Mouse (Mus musculus) kidney, postnatal 10 days (tissue): ENCODE measurements at regions not wholly inside any gene's neighbourhood (a gene's known extent, or its start where the extent isn't known, plus 50 kb on each side); places are given as distances from the start of the nearest gene placed in this dataset.
A peak's percentile ranks its signal among the peaks of the same experiment; 100 is the strongest.

Experiments
- DNase-seq: peaks from one replicate; pipeline ENCODE4 v3.0.0; 2021; ENCODE audit warnings: mixed read lengths

GRCm38 (mm10) chr14:25141933-25142332 lies 317.1 kb upstream of the Zmiz1 start:
- peak; percentile 56 for DNase-seq

DNA sequence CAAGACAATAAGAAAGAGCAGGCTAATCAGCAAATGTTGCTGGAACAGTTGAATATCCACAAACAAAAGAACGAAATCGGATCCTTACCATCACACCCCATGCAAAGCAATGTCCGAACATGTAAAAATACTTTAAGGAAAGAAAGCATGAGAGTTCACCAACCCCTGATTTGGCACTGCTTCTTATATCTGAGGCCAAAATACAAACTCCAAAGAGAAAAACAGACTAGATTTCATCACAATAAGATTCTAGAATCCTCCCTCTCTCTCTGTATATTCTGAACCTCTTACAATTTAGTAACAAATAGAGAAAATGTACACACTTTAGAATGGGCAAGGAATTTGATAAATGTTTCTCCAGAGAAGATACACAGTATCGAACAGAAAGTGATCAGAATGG lies 315.9 kb upstream of the Zmiz1 start:
- no peak for DNase-seq

DNA sequence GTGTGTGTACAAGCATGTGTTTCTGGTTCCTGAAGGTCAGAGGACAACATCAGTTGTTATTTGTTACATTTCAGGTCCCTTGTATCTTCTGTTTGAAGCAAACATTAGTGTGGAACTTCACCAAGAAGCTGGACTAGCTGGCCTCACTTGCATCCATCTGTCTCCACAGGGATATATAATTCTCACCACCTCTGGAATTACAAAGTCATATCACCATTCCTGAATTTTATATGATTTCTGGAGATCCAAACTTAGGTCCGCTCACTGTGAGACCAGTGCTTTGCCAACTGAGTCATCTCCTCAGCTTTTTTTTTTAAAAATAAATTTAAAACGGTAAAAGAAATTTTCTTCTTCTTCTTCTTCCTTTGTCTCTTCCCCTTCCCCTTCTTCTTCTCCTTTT lies 311.3 kb upstream of the Zmiz1 start:
- DNase-seq, result no peak

DNA sequence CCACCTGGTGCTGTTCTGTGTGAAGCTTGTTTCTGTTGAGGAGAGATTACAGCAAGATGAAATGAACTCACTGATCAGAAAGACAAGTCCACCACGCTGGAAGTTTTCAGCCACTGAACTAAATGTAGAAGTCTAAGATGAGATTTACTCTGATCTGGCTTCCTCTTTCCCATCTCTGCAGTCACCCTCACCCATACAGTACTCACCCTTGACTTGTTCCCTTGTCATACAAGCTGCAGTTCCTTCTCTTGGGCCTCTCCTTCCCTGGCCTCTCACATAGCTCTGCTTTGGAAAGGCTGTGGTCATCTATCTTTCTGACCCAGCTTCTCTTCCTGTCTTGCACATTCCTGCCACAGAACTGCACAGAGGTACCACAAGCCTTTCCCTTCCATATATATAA lies 308.0 kb upstream of the Zmiz1 start:
- DNase-seq, result no peak

DNA sequence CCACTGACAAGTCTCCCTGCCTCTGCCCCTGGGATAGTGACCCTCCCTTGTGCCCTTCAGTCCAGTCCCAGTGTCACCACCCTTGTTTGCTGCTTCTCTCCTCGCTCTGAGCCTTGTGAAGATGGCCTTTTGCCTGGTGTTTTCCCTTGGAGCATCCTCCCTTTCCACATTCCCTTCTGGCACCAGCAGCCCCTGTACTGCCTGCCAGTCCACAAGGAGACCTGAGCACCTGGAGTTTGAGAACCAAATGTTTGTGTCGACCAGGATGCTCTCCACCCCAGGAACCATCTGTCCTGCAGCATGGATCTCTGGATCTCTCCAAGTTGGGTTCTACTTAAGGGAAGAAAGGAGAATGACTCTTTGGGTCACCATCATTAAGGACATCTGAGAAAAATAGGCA lies 307.5 kb upstream of the Zmiz1 start:
- no peak for DNase-seq

DNA sequence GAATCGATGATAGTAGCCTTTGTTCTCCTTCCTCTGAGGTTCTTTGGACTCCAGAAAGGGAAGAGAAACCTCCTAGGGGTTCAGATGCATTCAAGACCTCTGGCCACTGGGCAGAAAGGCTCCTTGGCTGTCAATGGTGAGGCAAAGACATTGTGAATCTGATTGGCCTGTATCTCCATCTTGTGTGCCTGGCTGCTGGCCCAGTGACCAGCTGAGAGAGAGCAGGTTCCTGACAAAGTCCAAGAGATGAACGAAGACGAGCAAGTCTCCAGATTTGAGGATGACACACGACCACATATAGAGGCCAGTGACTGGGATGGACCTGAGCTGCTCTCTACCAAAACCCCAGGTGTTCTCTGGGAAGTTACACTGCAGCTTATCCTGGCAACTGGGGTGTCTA lies 305.4 kb upstream of the Zmiz1 start:
- DNase-seq, result no peak

GRCm38 (mm10) chr14:25154180-25154579 lies 304.8 kb upstream of the Zmiz1 start:
- no peak for DNase-seq

GRCm38 (mm10) chr14:25155008-25155783 lies 303.8 kb upstream of the Zmiz1 start:
- no peak for DNase-seq

DNA sequence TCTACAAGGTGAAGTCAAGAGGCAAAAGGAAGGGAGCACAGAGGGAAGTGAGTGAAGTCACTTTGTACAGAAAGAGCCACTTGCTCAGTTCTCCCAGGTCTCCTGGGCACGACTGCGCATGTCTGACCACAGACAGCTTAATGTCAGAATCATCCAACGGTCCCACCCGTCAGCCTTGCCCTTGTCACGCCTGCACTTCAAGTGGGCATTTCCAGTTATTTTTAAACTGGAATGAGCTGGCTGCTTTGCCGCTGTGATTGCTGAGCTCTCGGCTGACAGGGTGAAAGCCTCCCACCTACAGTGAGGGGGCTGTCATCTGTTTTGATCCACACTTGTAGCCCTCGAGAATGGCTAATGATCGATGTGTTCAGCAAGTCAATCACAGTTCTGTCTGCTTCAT lies 302.8 kb upstream of the Zmiz1 start:
- DNase-seq, result no peak

- DNase-seq, result no peak
Measured at GRCm38 (mm10) chr14:25161684-25162321, 297.2 kb upstream of the Zmiz1 start.

GRCm38 (mm10) chr14:25166217-25166616 lies 292.8 kb upstream of the Zmiz1 start:
- DNase-seq, result no peak

DNA sequence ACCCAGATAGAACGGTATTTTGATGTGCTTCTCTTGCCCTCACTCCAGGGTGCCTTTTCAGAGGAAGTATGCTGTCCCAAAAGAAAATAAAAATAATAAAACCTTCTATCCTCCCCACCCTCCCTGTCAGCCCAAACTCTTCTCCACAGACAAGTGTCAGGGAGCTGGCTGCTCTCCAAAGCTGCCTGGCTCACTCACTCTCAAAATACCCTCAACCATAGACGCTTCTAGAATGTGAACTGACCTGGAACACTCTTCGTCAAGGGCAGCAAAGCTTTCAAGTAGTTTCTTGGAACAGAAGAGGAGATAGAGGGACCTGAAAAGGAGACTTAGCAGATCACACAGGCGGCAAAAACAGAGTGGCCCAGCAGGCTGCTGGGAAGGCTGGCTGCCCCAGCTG lies 291.4 kb upstream of the Zmiz1 start:
- peak; percentile 44 for DNase-seq

- DNase-seq, result no peak
Measured at GRCm38 (mm10) chr14:25168310-25168709, 290.7 kb upstream of the Zmiz1 start.

- no peak for DNase-seq
Measured at GRCm38 (mm10) chr14:25173281-25173680, 285.7 kb upstream of the Zmiz1 start.

GRCm38 (mm10) chr14:25173873-25174272 lies 285.1 kb upstream of the Zmiz1 start:
- DNase-seq, result no peak

- DNase-seq, result no peak
Measured at GRCm38 (mm10) chr14:25174402-25174801, 284.6 kb upstream of the Zmiz1 start.

DNA sequence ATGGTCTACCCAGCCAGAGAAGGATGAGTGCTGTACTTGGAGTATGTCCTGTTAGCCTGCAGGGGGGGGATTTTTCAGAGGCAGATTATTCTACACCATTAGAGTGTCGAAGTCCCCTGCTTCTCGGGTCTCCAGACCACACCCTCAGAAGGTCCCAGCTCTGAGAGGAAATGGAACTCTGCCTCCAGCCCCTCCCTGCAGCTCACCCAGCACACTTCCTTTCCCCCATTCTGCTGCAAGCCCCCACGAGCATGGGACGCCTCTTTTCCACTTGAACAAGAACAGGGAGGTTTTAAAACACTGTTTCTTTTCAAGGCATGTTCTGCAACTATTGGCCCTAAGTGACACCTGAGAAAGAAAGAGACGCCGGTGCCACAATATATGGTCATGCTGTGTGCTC lies 282.8 kb upstream of the Zmiz1 start:
- DNase-seq, result no peak

DNA sequence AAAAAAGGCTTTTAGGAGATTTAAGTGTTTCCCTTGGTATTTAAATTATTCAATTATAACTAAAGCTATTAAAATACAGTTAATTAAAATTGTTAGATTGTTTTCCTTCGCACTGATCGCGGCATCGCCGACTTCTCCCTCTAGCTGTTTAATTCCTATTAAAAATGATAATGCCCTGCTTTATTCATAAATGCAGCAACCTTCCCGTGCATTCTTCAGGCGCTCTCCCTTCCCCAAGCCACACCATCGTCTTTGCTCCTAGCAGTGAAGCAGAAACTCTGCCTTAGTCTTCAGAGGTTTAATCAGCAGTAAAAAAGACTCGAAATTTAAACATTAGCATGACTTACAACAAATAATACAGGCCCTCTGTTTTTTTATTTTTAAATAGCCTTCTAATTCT lies 278.9 kb upstream of the Zmiz1 start:
- DNase-seq, result no peak

- DNase-seq, result peak; percentile 49
Measured at GRCm38 (mm10) chr14:25181406-25181805, 277.6 kb upstream of the Zmiz1 start.

- no peak for DNase-seq
Measured at GRCm38 (mm10) chr14:25184042-25184441, 274.9 kb upstream of the Zmiz1 start.

GRCm38 (mm10) chr14:25184875-25185274 lies 274.1 kb upstream of the Zmiz1 start:
- no peak for DNase-seq

DNA sequence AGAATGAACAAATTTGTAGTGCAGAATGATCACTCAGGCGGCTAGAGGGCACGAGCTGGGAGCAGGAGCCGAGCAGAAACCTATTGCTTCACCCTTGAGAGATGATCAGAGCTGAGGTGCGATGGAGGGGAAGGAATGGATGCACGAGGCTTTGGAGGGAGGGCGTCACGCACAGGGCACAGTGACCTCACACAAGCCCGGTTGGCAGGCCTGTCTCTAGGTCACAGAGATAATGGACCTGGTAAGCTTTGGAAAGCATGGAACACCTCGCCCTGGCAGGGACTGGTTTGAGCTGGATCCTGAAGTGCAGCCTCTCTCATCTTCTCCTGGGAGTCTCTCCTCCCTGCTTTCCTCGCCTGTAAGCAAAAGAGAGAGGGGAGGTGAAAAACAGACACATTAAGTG lies 273.4 kb upstream of the Zmiz1 start:
- peak; percentile 44 for DNase-seq

GRCm38 (mm10) chr14:25185959-25186771 lies 272.8 kb upstream of the Zmiz1 start:
- peak; percentile 35 for DNase-seq

DNA sequence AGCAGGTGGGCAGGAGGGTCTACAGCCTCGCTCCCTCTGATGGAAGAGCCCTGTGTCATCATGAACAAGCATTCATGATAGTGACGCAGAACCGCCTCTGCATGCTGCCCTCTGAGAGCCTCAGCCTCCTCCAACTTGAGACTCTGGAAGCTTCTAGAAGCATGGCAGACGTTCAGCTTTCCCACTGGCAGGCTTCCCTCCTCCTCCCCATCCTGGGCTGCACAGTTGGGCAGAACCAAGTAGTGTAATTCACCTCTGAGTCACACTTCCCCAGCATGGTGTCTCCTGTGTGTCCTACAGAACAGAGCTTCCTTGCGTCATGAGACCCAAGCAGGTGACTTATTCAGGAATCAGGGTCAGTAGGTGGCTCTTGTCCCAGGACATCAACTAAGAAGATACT lies 271.3 kb upstream of the Zmiz1 start:
- no peak for DNase-seq
